Mouse (Mus musculus) limb, embryonic 14.5 days (tissue): ENCODE measurements around the gene Gpr84. TPM values are rescaled to one million over a fixed set of nuclear protein-coding genes. Genes with fewer than 3 reads are reported as not detected.

Experiments used
- ATAC-seq: fragments of 200-750 bp; cut with Nextera tagmentation; 2 replicates; pipeline ENCODE4 v1.8.0; 2017; ENCODE audit warnings: low read depth, moderate number of reproducible peaks, moderate TSS enrichment; ENCODE audit not compliant: low FRiP score
- DNase-seq: peaks from one replicate; pipeline ENCODE4 v3.0.0-alpha.2; 2015; ENCODE audit warnings: low spot score
- H3K27ac ChIP-seq: fragments of 300-500 bp; sonication (generic); replicated peaks from 2 replicates; pipeline ENCODE4 v1.5.1; 2014; ENCODE audit warnings: low read depth, mild to moderate bottlenecking, low read length, moderate library complexity, mixed read lengths
- H3K27me3 ChIP-seq: fragments of 300-500 bp; sonication (generic); 2 replicates; pipeline ENCODE4 v1.6.1; 2014; ENCODE audit warnings: low read length, mixed read lengths; ENCODE audit not compliant: control insufficient read depth, insufficient read depth
- H3K36me3 ChIP-seq: fragments of 300-500 bp; sonication (generic); 2 replicates; pipeline ENCODE4 v1.6.1; 2014; ENCODE audit warnings: mild to moderate bottlenecking, low read length, moderate library complexity, mixed read lengths; ENCODE audit not compliant: control insufficient read depth, insufficient read depth
- H3K4me1 ChIP-seq: fragments of 300-500 bp; sonication (generic); 2 replicates; pipeline ENCODE4 v1.6.1; 2014; ENCODE audit warnings: antibody characterized with exemption, low read length, mixed read lengths; ENCODE audit not compliant: control insufficient read depth, insufficient read depth
- H3K4me2 ChIP-seq: fragments of 300-500 bp; sonication (generic); replicated peaks from 2 replicates; pipeline ENCODE4 v1.6.1; 2014; ENCODE audit warnings: low read depth, mild to moderate bottlenecking, low read length, moderate library complexity; ENCODE audit not compliant: severe bottlenecking
- H3K4me3 ChIP-seq: fragments of 300-500 bp; sonication (generic); replicated peaks from 2 replicates; pipeline ENCODE4 v1.5.1; 2014; ENCODE audit warnings: low read length
- H3K9ac ChIP-seq: fragments of 300-500 bp; sonication (generic); 2 replicates; pipeline ENCODE4 v1.6.1; 2014; ENCODE audit warnings: mild to moderate bottlenecking, low read depth, low read length, moderate library complexity; ENCODE audit not compliant: severe bottlenecking
- H3K9me3 ChIP-seq: fragments of 300-500 bp; sonication (generic); 2 replicates; pipeline ENCODE4 v1.6.1; 2016; ENCODE audit warnings: low read length; ENCODE audit not compliant: control insufficient read depth
- POLR2A ChIP-seq: fragments of 200-500 bp; IDR thresholded peaks from 2 replicates; pipeline ENCODE4 v1.8.0; 2012; ENCODE audit warnings: inconsistent platforms, mild to moderate bottlenecking, moderate library complexity, borderline replicate concordance; ENCODE audit not compliant: insufficient read depth, insufficient read length; ENCODE audit errors: extremely low read depth
- WGBS: fragments of 180-500 bp; shearing (Covaris S2); extraction: QIAGEN DNeasy Blood & Tissue Kit; methylation state at CpG from one replicate; pipeline ENCODE4 v1.1.7; 2014; 5-methylcytosine and 5-hydroxymethylcytosine counted together
- polyA plus RNA-seq, 2 experiments: library from polyadenylated mRNA; depleted of rRNA in 1 of 2; stranded (reverse) in 1 of 2; unstranded in 1 of 2; fragments of >200 nt; fragmentation: Nextera tagmentation in 1 of 2; extraction: Ambion mirVana in 1 of 2; gene quantifications; 2 replicates each; pipeline versions ENCODE4 v1.2.1 to v1.2.3; 2012 to 2014

Gpr84 gene
- polyA plus RNA-seq (2012; rRNA removed) (0.34 and 0.53 TPM in 2 replicates), polyA plus RNA-seq (2014; fragmentation: Nextera tagmentation; extraction: Ambion mirVana) (0.23 and 0.51 TPM in 2 replicates)

- 43% methylated on average over 6 of the region's 6 CpGs for WGBS
- no peak for DNase-seq
- H3K9me3 ChIP-seq = no peaks in the 10 kb centered on the region
- H3K36me3 ChIP-seq = peaks cover 8% of the 10 kb centered on the region
- H3K27ac ChIP-seq = no peak within 1 kb of the TSS
- peaks cover 39% of the 10 kb centered on the region for H3K4me1 ChIP-seq
- no peak within 1 kb of the TSS for H3K4me2 ChIP-seq
- H3K4me3 ChIP-seq = no peak within 1 kb of the TSS
- ATAC-seq = no peak
- H3K27me3 ChIP-seq = no peaks in the 10 kb centered on the region
- TF ChIP-seq POLR2A = no peak
- H3K9ac ChIP-seq = no peak within 1 kb of the TSS
Measured at GRCm38 (mm10) chr15:103310365-103310910, at the start of gene Gpr84. TSS of gene Gpr84 (minus strand) at chr15:103310612.

GRCm38 (mm10) chr15:103359869-103360602 is 49.6 kb upstream of the Gpr84 start:
- Histone ChIP-seq H3K4me1 (peaks cover 21% of the 10 kb centered on the region), H3K4me2 (no peak overlapping the region), H3K9me3 (no peaks in the 10 kb centered on the region), H3K27me3 (no peaks in the 10 kb centered on the region), H3K9ac (peak overlapping the region; percentile 6; the same call in 1 of the 2 replicates), H3K27ac (0 out of 2 replicates have a peak overlapping the region, but pooled peaks have one; percentile 1), H3K4me3 (no peak overlapping the region), H3K36me3 (peaks cover 25% of the 10 kb centered on the region)
- no peak for TF ChIP-seq POLR2A
- no peak for DNase-seq
- ATAC-seq = no peak
- WGBS = 94% methylated on average over 5 of the region's 5 CpGs

- TF ChIP-seq POLR2A = no peak
- 88% methylated on average over 1 of the region's 1 CpGs for WGBS
- Histone ChIP-seq H3K4me3 (no peak overlapping the region), H3K36me3 (peaks cover 33% of the 10 kb centered on the region), H3K9ac (no peak overlapping the region), H3K9me3 (no peaks in the 10 kb centered on the region), H3K27ac (no peak overlapping the region), H3K27me3 (no peaks in the 10 kb centered on the region), H3K4me1 (peaks cover 14% of the 10 kb centered on the region), H3K4me2 (no peak overlapping the region)
- ATAC-seq (peak; percentile 51), DNase-seq (no peak)
Measured at GRCm38 (mm10) chr15:103359122-103359510, 48.7 kb upstream of the Gpr84 start.

GRCm38 (mm10) chr15:103358278-103359121 is 48.1 kb upstream of the Gpr84 start:
- Histone ChIP-seq H3K27me3 (no peaks in the 10 kb centered on the region), H3K4me3 (no peak overlapping the region), H3K4me2 (no peak overlapping the region), H3K36me3 (peaks cover 39% of the 10 kb centered on the region), H3K9me3 (no peaks in the 10 kb centered on the region), H3K4me1 (peaks cover 14% of the 10 kb centered on the region), H3K27ac (peak overlapping the region; percentile 49), H3K9ac (no peak overlapping the region)
- ATAC-seq (peak; percentile 66), DNase-seq (peak; percentile 52)
- TF ChIP-seq POLR2A = no peak
- WGBS = 21% methylated on average over 4 of the region's 4 CpGs

GRCm38 (mm10) chr15:103357817-103358216 is 47.4 kb upstream of the Gpr84 start:
- Histone ChIP-seq H3K4me1 (peaks cover 14% of the 10 kb centered on the region), H3K36me3 (peaks cover 46% of the 10 kb centered on the region), H3K9ac (no peak overlapping the region), H3K9me3 (no peaks in the 10 kb centered on the region), H3K27me3 (no peaks in the 10 kb centered on the region), H3K4me3 (no peak overlapping the region), H3K27ac (peak overlapping the region; percentile 49; the same call in 1 of the 2 replicates), H3K4me2 (no peak overlapping the region)
- 80% methylated on average over 4 of the region's 4 CpGs for WGBS
- ATAC-seq = no peak
- TF ChIP-seq POLR2A = no peak
- no peak for DNase-seq
